Comparison of ENCODE assay signal across 8 mouse cellular contexts in genomic region chr16:35022242-35023137, GRCm38 (mm10). TPM values are rescaled to one million over a fixed set of nuclear protein-coding genes. Genes with fewer than 3 reads are reported as not detected.
DNase-seq lines count a peak whose midpoint lies in the region; ATAC-seq and TF ChIP-seq lines count a peak whose summit lies in the region.

Gene Hacd2, plus strand, starts transcription at chr16:35022428.

- ATAC-seq in kidney, embryonic 15.5 days (replicated peaks; ENCODE audit: low FRiP score), result peak; percentile 99
- peak; percentile 96 for ATAC-seq in monocyte, adult 5-6 weeks (replicated peaks; ENCODE audit: insufficient number of reproducible peaks, low FRiP score, low TSS enrichment, poor library complexity, severe bottlenecking)

- 1% methylated on average over 95 of the region's 97 CpGs for WGBS in heart, embryonic 10.5 days
- WGBS in kidney, embryonic 15.5 days, result under 1% methylated on average over 91 of the region's 97 CpGs

- no peaks in the 10 kb centered on the region for H3K9me3 ChIP-seq in heart, embryonic 10.5 days
- H3K9me3 ChIP-seq in kidney, embryonic 15.5 days (replicated peaks), result no peaks in the 10 kb centered on the region

- TF ChIP-seq POLR2A in bone marrow macrophage, adult 2 months (IDR thresholded peaks at IDR 0.05; ENCODE audit: borderline replicate concordance, low read depth, low read length), result no peak
- TF ChIP-seq POLR2A in embryonic fibroblast, embryonic 13.5 days (IDR thresholded peaks at IDR 0.05; ENCODE audit: low read depth, low read length), result peak; percentile 82

- H3K4me1 ChIP-seq in bone marrow macrophage, adult 2 months (ENCODE audit: control insufficient read depth, insufficient read depth, low read length), result peaks cover 7% of the 10 kb centered on the region
- no peaks in the 10 kb centered on the region for H3K4me1 ChIP-seq in embryonic fibroblast, embryonic 13.5 days (ENCODE audit: control insufficient read depth, insufficient read depth, low read length)
- H3K4me1 ChIP-seq in heart, embryonic 10.5 days, result 0 out of 2 replicates have a peak, but pooled peaks cover 2% of the 10 kb centered on the region
- peaks cover 5% of the 10 kb centered on the region; the same call in 1 of the 2 replicates for H3K4me1 ChIP-seq in kidney, embryonic 15.5 days

- peaks cover 18% of the 10 kb centered on the region for H3K36me3 ChIP-seq in heart, embryonic 10.5 days
- peaks cover 8% of the 10 kb centered on the region; the same call in 1 of the 2 replicates for H3K36me3 ChIP-seq in kidney, embryonic 15.5 days

- peaks cover 25% of the 10 kb centered on the region for H3K27me3 ChIP-seq in heart, embryonic 10.5 days (ENCODE audit: insufficient read depth, poor library complexity, severe bottlenecking)
- H3K27me3 ChIP-seq in kidney, embryonic 15.5 days, result peaks cover 14% of the 10 kb centered on the region

- H3K9ac ChIP-seq in kidney, embryonic 15.5 days, result peak within 1 kb of the TSS; percentile 91

- peak within 1 kb of the TSS; percentile 82 for H3K4me3 ChIP-seq in bone marrow macrophage, adult 2 months (ENCODE audit: insufficient read depth, low read length)
- H3K4me3 ChIP-seq in embryonic fibroblast, embryonic 13.5 days (ENCODE audit: insufficient read depth, low read length), result peak within 1 kb of the TSS; percentile 99
- H3K4me3 ChIP-seq in heart, embryonic 10.5 days, result peak within 1 kb of the TSS; percentile 89
- H3K4me3 ChIP-seq in kidney, embryonic 15.5 days (replicated peaks), result peak within 1 kb of the TSS; percentile 92

- peak within 1 kb of the TSS; percentile 11 for H3K27ac ChIP-seq in bone marrow macrophage, adult 2 months (ENCODE audit: insufficient read depth, low read depth, low read length)
- H3K27ac ChIP-seq in embryonic fibroblast, embryonic 13.5 days (ENCODE audit: insufficient read depth, low read length), result no peak within 1 kb of the TSS
- peak within 1 kb of the TSS; percentile 95 for H3K27ac ChIP-seq in heart, embryonic 10.5 days
- peak within 1 kb of the TSS; percentile 91 for H3K27ac ChIP-seq in kidney, embryonic 15.5 days

- DNase-seq in A20 (ENCODE audit: low read depth, low spot score) (peak; percentile 97), liver (peak; percentile 95)
- peak; percentile 97 for DNase-seq in heart, embryonic 10.5 days (ENCODE audit: low spot score)
- DNase-seq in spleen, postnatal 4 days (ENCODE audit: low spot score in 2 of 2), result peak; percentile 94 to 96

- H3K4me2 ChIP-seq in kidney, embryonic 15.5 days, result peak within 1 kb of the TSS; percentile 71

- TF ChIP-seq CTCF in bone marrow macrophage, adult 2 months (IDR thresholded peaks at IDR 0.05; ENCODE audit: low read depth, low read length), result no peak
- no peak for TF ChIP-seq CTCF in embryonic fibroblast, embryonic 13.5 days (IDR thresholded peaks at IDR 0.05; ENCODE audit: borderline replicate concordance, insufficient read depth, low read length)

RNA-seq across cellular contexts. Expression of gene Hacd2, which starts in this region (rescaled TPM):
- polyA plus RNA-seq in bone marrow macrophage, adult 2 months (2012; ENCODE audit: insufficient read depth, insufficient read length, missing spikeins), result 25.6 and 32.6 TPM in 2 replicates
- polyA plus RNA-seq in embryonic fibroblast, embryonic 13.5 days (2011; ENCODE audit: insufficient read length, low read depth, missing spikeins), result 30.9 and 47.2 TPM in 2 replicates
- polyA plus RNA-seq in heart, embryonic 10.5 days (2016; fragmentation: Nextera tagmentation; extraction: Ambion mirVana), result 67.7 and 101 TPM in 2 replicates
- polyA plus RNA-seq in kidney, embryonic 15.5 days (2015; fragmentation: Nextera tagmentation; extraction: Ambion mirVana), result 103 and 108 TPM in 2 replicates
- total RNA-seq in monocyte, adult 5-6 weeks (2017), result 5.0 to 12.2 TPM (median 5.9 TPM) in 3 replicates
